Mouse (Mus musculus): Measurements from ENCODE around the gene Tlr12. TPM values are rescaled to one million over a fixed set of nuclear protein-coding genes. Genes with fewer than 3 reads are reported as not detected.
"Not testable (repeated sequence)": the region's sequence is repeated elsewhere in the genome, so short reads cannot be mapped to it uniquely, and the experiment has no call there.

Gene Tlr12
- polyA plus RNA-seq, 1 experiment from 2014 or later = 0.29 TPM

- WGBS = 85% methylated on average over 3 of the region's 3 CpGs
- not testable (repeated sequence) for H3K27me3 ChIP-seq (ENCODE audit: control insufficient read depth, insufficient read depth, low read length); H3K9ac ChIP-seq (ENCODE audit: low read length); H3K36me3 ChIP-seq (ENCODE audit: control insufficient read depth, insufficient read depth, low read length); DNase-seq (ENCODE audit: low spot score); H3K27ac ChIP-seq (replicated peaks; ENCODE audit: low read depth, low read length); H3K4me1 ChIP-seq (ENCODE audit: control insufficient read depth, insufficient read depth, low read length); H3K9me3 ChIP-seq (ENCODE audit: control insufficient read depth, low read length); H3K4me3 ChIP-seq (ENCODE audit: low read depth, low read length); H3K4me2 ChIP-seq (ENCODE audit: low read depth, severe bottlenecking); ATAC-seq (ENCODE audit: insufficient number of reproducible peaks, low FRiP score, low TSS enrichment, low read depth)
Observed at GRCm38 (mm10) chr4:128611726-128612125, 6.7 kb downstream of the Tlr12 start.

- H3K27me3 ChIP-seq (ENCODE audit: control insufficient read depth, insufficient read depth, low read length) = no peaks in the 10 kb centered on the region
- no peaks in the 10 kb centered on the region for H3K36me3 ChIP-seq (ENCODE audit: control insufficient read depth, insufficient read depth, low read length)
- H3K4me2 ChIP-seq (ENCODE audit: low read depth, severe bottlenecking) = peak overlapping the region; percentile 31; the same call in 1 of the 2 replicates
- DNase-seq (ENCODE audit: low spot score) (no peak), ATAC-seq (ENCODE audit: insufficient number of reproducible peaks, low FRiP score, low TSS enrichment, low read depth) (no peak)
- H3K9ac ChIP-seq (ENCODE audit: low read length) = no peak overlapping the region
- peaks cover 5% of the 10 kb centered on the region; the same call in 1 of the 2 replicates for H3K4me1 ChIP-seq (ENCODE audit: control insufficient read depth, insufficient read depth, low read length)
- H3K9me3 ChIP-seq (ENCODE audit: control insufficient read depth, low read length) = no peaks in the 10 kb centered on the region
- no peak overlapping the region for H3K4me3 ChIP-seq (ENCODE audit: low read depth, low read length)
- WGBS = 32% methylated on average over 10 of the region's 10 CpGs
- no peak overlapping the region for H3K27ac ChIP-seq (replicated peaks; ENCODE audit: low read depth, low read length)
Observed at GRCm38 (mm10) chr4:128610706-128611105, 7.7 kb downstream of the Tlr12 start.

GRCm38 (mm10) chr4:128609925-128610402 is 8.5 kb downstream of the Tlr12 start, which contains the start of gene Zscan20:
Gene Zscan20 (minus strand): TSS chr4:128610098.
- DNase-seq (ENCODE audit: low spot score) (peak; percentile 97), ATAC-seq (ENCODE audit: insufficient number of reproducible peaks, low FRiP score, low TSS enrichment, low read depth) (peak; percentile 97)
- whole genome bisulfite sequencing = 0% methylated on average over 24 of the region's 24 CpGs
- H3K4me3 ChIP-seq (ENCODE audit: low read depth, low read length) = peak within 1 kb of the TSS; percentile 67
- no peaks in the 10 kb centered on the region for H3K27me3 ChIP-seq (ENCODE audit: control insufficient read depth, insufficient read depth, low read length)
- no peak within 1 kb of the TSS for H3K27ac ChIP-seq (replicated peaks; ENCODE audit: low read depth, low read length)
- peak within 1 kb of the TSS; percentile 69 for H3K4me2 ChIP-seq (ENCODE audit: low read depth, severe bottlenecking)
- peak within 1 kb of the TSS; percentile 52 for H3K9ac ChIP-seq (ENCODE audit: low read length)
- H3K36me3 ChIP-seq (ENCODE audit: control insufficient read depth, insufficient read depth, low read length) = no peaks in the 10 kb centered on the region
- no peaks in the 10 kb centered on the region for H3K9me3 ChIP-seq (ENCODE audit: control insufficient read depth, low read length)
- H3K4me1 ChIP-seq (ENCODE audit: control insufficient read depth, insufficient read depth, low read length) = peaks cover 5% of the 10 kb centered on the region; the same call in 1 of the 2 replicates

- peak overlapping the region; percentile 67 for H3K4me3 ChIP-seq (ENCODE audit: low read depth, low read length)
- no peak overlapping the region for H3K27ac ChIP-seq (replicated peaks; ENCODE audit: low read depth, low read length)
- H3K4me2 ChIP-seq (ENCODE audit: low read depth, severe bottlenecking) = peak overlapping the region; percentile 69
- H3K9me3 ChIP-seq (ENCODE audit: control insufficient read depth, low read length) = no peaks in the 10 kb centered on the region
- WGBS = 12% methylated on average over 21 of the region's 27 CpGs
- ATAC-seq (ENCODE audit: insufficient number of reproducible peaks, low FRiP score, low TSS enrichment, low read depth) (no peak; the same call in 1 of the 2 replicates), DNase-seq (ENCODE audit: low spot score) (no peak)
- H3K27me3 ChIP-seq (ENCODE audit: control insufficient read depth, insufficient read depth, low read length) = no peaks in the 10 kb centered on the region
- no peaks in the 10 kb centered on the region for H3K36me3 ChIP-seq (ENCODE audit: control insufficient read depth, insufficient read depth, low read length)
- peak overlapping the region; percentile 52 for H3K9ac ChIP-seq (ENCODE audit: low read length)
- H3K4me1 ChIP-seq (ENCODE audit: control insufficient read depth, insufficient read depth, low read length) = peaks cover 5% of the 10 kb centered on the region; the same call in 1 of the 2 replicates
Observed at GRCm38 (mm10) chr4:128609276-128609924, 9.0 kb downstream of the Tlr12 start.

GRCm38 (mm10) chr4:128607661-128608060 is 10.8 kb downstream of the Tlr12 start:
- WGBS = 90% methylated on average over 11 of the region's 11 CpGs

GRCm38 (mm10) chr4:128606586-128606985 is 11.8 kb downstream of the Tlr12 start:
- ATAC-seq (ENCODE audit: insufficient number of reproducible peaks, low FRiP score, low TSS enrichment, low read depth) (no peak), DNase-seq (ENCODE audit: low spot score) (no peak)
- H3K4me2 ChIP-seq (ENCODE audit: low read depth, severe bottlenecking) = no peak overlapping the region
- no peaks in the 10 kb centered on the region; the same call in 1 of the 2 replicates for H3K36me3 ChIP-seq (ENCODE audit: control insufficient read depth, insufficient read depth, low read length)
- peaks cover 5% of the 10 kb centered on the region; the same call in 1 of the 2 replicates for H3K4me1 ChIP-seq (ENCODE audit: control insufficient read depth, insufficient read depth, low read length)
- H3K9ac ChIP-seq (ENCODE audit: low read length) = no peak overlapping the region
- no peaks in the 10 kb centered on the region for H3K27me3 ChIP-seq (ENCODE audit: control insufficient read depth, insufficient read depth, low read length)
- H3K9me3 ChIP-seq (ENCODE audit: control insufficient read depth, low read length) = no peaks in the 10 kb centered on the region
- H3K4me3 ChIP-seq (ENCODE audit: low read depth, low read length) = no peak overlapping the region
- WGBS = 98% methylated on average over 7 of the region's 7 CpGs
- no peak overlapping the region for H3K27ac ChIP-seq (replicated peaks; ENCODE audit: low read depth, low read length)

More at GRCm38 (mm10) chr4:128607661-128608060, 10.8 kb downstream of the Tlr12 start:
- Histone ChIP-seq H3K9ac (ENCODE audit: low read length) (no peak overlapping the region), H3K27ac (replicated peaks; ENCODE audit: low read depth, low read length) (no peak overlapping the region), H3K27me3 (ENCODE audit: control insufficient read depth, insufficient read depth, low read length) (no peaks in the 10 kb centered on the region), H3K36me3 (ENCODE audit: control insufficient read depth, insufficient read depth, low read length) (no peaks in the 10 kb centered on the region; the same call in 1 of the 2 replicates), H3K4me3 (ENCODE audit: low read depth, low read length) (no peak overlapping the region), H3K4me1 (ENCODE audit: control insufficient read depth, insufficient read depth, low read length) (peaks cover 5% of the 10 kb centered on the region; the same call in 1 of the 2 replicates), H3K9me3 (ENCODE audit: control insufficient read depth, low read length) (no peaks in the 10 kb centered on the region), H3K4me2 (ENCODE audit: low read depth, severe bottlenecking) (no peak overlapping the region)
- ATAC-seq (ENCODE audit: insufficient number of reproducible peaks, low FRiP score, low TSS enrichment, low read depth) (no peak), DNase-seq (ENCODE audit: low spot score) (no peak)

- ATAC-seq (ENCODE audit: insufficient number of reproducible peaks, low FRiP score, low TSS enrichment, low read depth) (no peak), DNase-seq (ENCODE audit: low spot score) (no peak)
- Histone ChIP-seq H3K27ac (replicated peaks; ENCODE audit: low read depth, low read length) (no peak overlapping the region), H3K27me3 (ENCODE audit: control insufficient read depth, insufficient read depth, low read length) (no peaks in the 10 kb centered on the region), H3K4me1 (ENCODE audit: control insufficient read depth, insufficient read depth, low read length) (no peaks in the 10 kb centered on the region), H3K9me3 (ENCODE audit: control insufficient read depth, low read length) (no peaks in the 10 kb centered on the region), H3K9ac (ENCODE audit: low read length) (no peak overlapping the region), H3K4me2 (ENCODE audit: low read depth, severe bottlenecking) (no peak overlapping the region), H3K4me3 (ENCODE audit: low read depth, low read length) (no peak overlapping the region), H3K36me3 (ENCODE audit: control insufficient read depth, insufficient read depth, low read length) (no peaks in the 10 kb centered on the region)
- 50% methylated on average over 12 of the region's 12 CpGs for WGBS
Observed at GRCm38 (mm10) chr4:128597801-128598560, 20.4 kb downstream of the Tlr12 start.

- DNase-seq (ENCODE audit: low spot score) = no peak
- H3K27ac ChIP-seq (replicated peaks; ENCODE audit: low read depth, low read length) = no peak overlapping the region
- no peaks in the 10 kb centered on the region for H3K9me3 ChIP-seq (ENCODE audit: control insufficient read depth, low read length)
- no peak for ATAC-seq (ENCODE audit: insufficient number of reproducible peaks, low FRiP score, low TSS enrichment, low read depth)
- no peak overlapping the region for H3K4me3 ChIP-seq (ENCODE audit: low read depth, low read length)
- no peak overlapping the region for H3K4me2 ChIP-seq (ENCODE audit: low read depth, severe bottlenecking)
- H3K4me1 ChIP-seq (ENCODE audit: control insufficient read depth, insufficient read depth, low read length) = no peaks in the 10 kb centered on the region
- 96% methylated on average over 5 of the region's 5 CpGs for WGBS
- peaks cover 2% of the 10 kb centered on the region; the same call in 1 of the 2 replicates for H3K36me3 ChIP-seq (ENCODE audit: control insufficient read depth, insufficient read depth, low read length)
- H3K27me3 ChIP-seq (ENCODE audit: control insufficient read depth, insufficient read depth, low read length) = no peaks in the 10 kb centered on the region
- H3K9ac ChIP-seq (ENCODE audit: low read length) = no peak overlapping the region
Observed at GRCm38 (mm10) chr4:128594062-128594461, 24.4 kb downstream of the Tlr12 start.

Data from limb, embryonic 11.5 days (tissue).